Mouse (Mus musculus): ENCODE results near the gene Dse. TPM values are rescaled to one million over a fixed set of nuclear protein-coding genes. Genes with fewer than 3 reads are reported as not detected.

The Dse gene
- polyA plus RNA-seq, 1 experiment from 2014 or later, result 8.3 TPM

DNA sequence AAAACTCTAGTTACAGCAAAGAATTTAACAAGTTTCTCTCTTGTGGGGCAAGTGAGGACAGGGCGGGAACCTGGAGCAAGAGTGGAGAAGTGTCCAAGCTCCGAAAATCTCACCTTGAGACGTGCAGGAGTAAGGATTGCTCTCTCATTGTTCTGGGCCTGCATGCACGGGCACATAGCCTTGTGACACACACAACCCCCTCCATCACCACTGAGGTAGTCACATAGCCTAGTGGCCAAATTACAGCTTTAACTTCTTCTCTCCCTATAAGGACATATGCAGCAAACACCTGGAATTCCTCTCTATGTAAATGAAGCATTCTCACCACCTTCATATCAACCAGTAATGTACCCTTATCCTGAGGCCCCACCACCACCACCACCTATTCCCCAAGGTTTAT is 22.0 kb upstream of the Dse start:
- no peaks in the 10 kb centered on the region for H3K27me3 ChIP-seq (ENCODE audit: control insufficient read depth, insufficient read depth, low read length)
- H3K36me3 ChIP-seq (ENCODE audit: control insufficient read depth, insufficient read depth, low read length), result no peaks in the 10 kb centered on the region
- DNase-seq (ENCODE audit: low spot score), result no peak
- no peak for ATAC-seq (ENCODE audit: low FRiP score, low TSS enrichment)
- no peaks in the 10 kb centered on the region for H3K9me3 ChIP-seq (ENCODE audit: control insufficient read depth, low read length)
- WGBS, result 69% methylated on average over 4 of the region's 4 CpGs
- no peak overlapping the region for H3K9ac ChIP-seq (ENCODE audit: low read length)
- H3K4me2 ChIP-seq (replicated peaks; ENCODE audit: low read depth), result no peak overlapping the region
- H3K27ac ChIP-seq (replicated peaks), result no peak overlapping the region
- H3K4me1 ChIP-seq (replicated peaks; ENCODE audit: control insufficient read depth, insufficient read depth), result no peaks in the 10 kb centered on the region
- no peak overlapping the region for H3K4me3 ChIP-seq (ENCODE audit: low read depth, low read length)
- TF ChIP-seq EP300 (optimal IDR thresholded peaks at IDR 0.05), result no peak
- no peak for TF ChIP-seq CTCF (IDR thresholded peaks at IDR 0.05; ENCODE audit: low read depth)

DNA sequence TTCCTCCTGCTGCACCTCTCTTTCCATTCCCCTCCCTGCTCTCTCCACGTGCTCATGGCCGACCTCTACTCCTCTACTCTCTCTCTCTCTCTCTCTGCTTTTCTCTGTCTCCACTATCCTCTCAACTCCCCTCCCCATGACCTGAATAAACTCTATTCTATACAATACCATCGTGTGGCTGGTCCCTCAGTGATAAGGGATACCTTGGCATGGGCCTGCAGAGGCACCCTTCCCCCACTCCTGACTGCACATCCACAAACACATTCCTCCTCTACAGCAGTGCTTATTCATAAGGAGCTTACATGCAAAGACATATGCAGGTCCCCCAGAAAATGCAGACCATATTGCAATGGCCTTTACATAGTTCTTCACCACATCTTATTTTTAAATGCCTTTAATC is 16.1 kb upstream of the Dse start:
- no peaks in the 10 kb centered on the region for H3K36me3 ChIP-seq (ENCODE audit: control insufficient read depth, insufficient read depth, low read length)
- no peak overlapping the region for H3K4me3 ChIP-seq (ENCODE audit: low read depth, low read length)
- 46% methylated on average over 3 of the region's 3 CpGs for WGBS
- TF ChIP-seq EP300 (optimal IDR thresholded peaks at IDR 0.05) (no peak), CTCF (IDR thresholded peaks at IDR 0.05; ENCODE audit: low read depth) (no peak)
- no peaks in the 10 kb centered on the region for H3K9me3 ChIP-seq (ENCODE audit: control insufficient read depth, low read length)
- no peaks in the 10 kb centered on the region for H3K27me3 ChIP-seq (ENCODE audit: control insufficient read depth, insufficient read depth, low read length)
- no peak overlapping the region for H3K9ac ChIP-seq (ENCODE audit: low read length)
- DNase-seq (ENCODE audit: low spot score) (no peak), ATAC-seq (ENCODE audit: low FRiP score, low TSS enrichment) (no peak)
- no peak overlapping the region for H3K4me2 ChIP-seq (replicated peaks; ENCODE audit: low read depth)
- H3K4me1 ChIP-seq (replicated peaks; ENCODE audit: control insufficient read depth, insufficient read depth), result no peaks in the 10 kb centered on the region
- H3K27ac ChIP-seq (replicated peaks), result no peak overlapping the region

DNA sequence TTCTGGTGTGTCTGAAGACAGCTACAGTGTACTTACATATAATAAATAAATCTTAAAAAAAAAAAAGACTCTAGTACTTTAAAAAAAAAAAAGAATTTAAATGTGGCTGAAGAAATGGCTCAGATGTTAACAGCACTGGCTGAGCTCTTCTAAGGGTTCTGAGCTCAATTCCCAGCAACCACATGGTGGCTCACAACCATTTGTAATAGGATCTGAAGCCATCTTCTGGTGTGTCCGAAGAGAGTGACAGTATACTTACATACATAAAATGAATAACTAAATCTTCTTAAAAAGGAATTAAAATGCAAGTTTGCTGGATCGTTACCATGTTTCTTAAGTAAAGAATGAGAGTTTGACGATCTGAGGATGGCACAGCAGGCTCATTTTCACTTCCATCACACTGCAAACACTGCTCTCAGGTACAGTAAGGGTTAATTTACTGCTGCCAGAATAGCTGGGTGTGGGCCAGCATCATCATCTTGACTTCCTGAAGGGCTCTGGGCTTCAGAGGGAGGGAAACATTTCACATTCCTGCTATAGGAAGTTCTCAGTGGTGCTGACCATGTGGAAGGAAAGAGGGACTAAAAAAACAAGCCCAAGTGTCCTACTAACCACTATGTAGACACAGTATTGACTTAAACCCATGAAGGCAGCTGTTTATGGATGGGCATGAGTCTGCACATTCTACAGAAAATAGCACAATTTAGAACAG is 14.6 kb upstream of the Dse start:
- no peaks in the 10 kb centered on the region for H3K4me1 ChIP-seq (replicated peaks; ENCODE audit: control insufficient read depth, insufficient read depth)
- H3K36me3 ChIP-seq (ENCODE audit: control insufficient read depth, insufficient read depth, low read length), result no peaks in the 10 kb centered on the region
- TF ChIP-seq EP300 (optimal IDR thresholded peaks at IDR 0.05) (no peak), CTCF (IDR thresholded peaks at IDR 0.05; ENCODE audit: low read depth) (no peak)
- no peak overlapping the region for H3K27ac ChIP-seq (replicated peaks)
- H3K4me3 ChIP-seq (ENCODE audit: low read depth, low read length), result no peak overlapping the region
- H3K9me3 ChIP-seq (ENCODE audit: control insufficient read depth, low read length), result no peaks in the 10 kb centered on the region
- no peak overlapping the region for H3K4me2 ChIP-seq (replicated peaks; ENCODE audit: low read depth)
- 51% methylated on average over 3 of the region's 3 CpGs for WGBS
- DNase-seq (ENCODE audit: low spot score) (no peak), ATAC-seq (ENCODE audit: low FRiP score, low TSS enrichment) (no peak)
- H3K27me3 ChIP-seq (ENCODE audit: control insufficient read depth, insufficient read depth, low read length), result no peaks in the 10 kb centered on the region
- no peak overlapping the region for H3K9ac ChIP-seq (ENCODE audit: low read length)

DNA sequence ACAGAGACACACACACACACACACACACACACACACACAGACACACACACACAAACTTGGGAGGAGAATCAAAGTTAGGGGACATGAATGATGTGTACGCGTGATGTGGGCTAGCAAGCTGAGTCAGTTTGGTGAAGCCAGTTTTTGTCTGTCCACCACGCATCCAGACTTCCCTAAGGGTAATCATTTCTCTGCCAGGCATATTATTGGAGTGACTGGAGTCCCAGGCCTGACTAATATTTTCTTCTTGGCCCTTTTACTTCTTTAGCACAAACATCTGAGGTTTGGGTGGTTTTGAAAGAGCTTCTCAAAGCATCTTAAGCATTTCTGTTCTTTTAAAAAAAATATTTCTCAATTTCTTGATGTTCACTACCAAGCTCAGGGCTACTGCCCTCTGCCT is 10.7 kb upstream of the Dse start:
- Histone ChIP-seq H3K4me3 (ENCODE audit: low read depth, low read length) (no peak overlapping the region), H3K27me3 (ENCODE audit: control insufficient read depth, insufficient read depth, low read length) (no peaks in the 10 kb centered on the region), H3K4me2 (replicated peaks; ENCODE audit: low read depth) (no peak overlapping the region), H3K9me3 (ENCODE audit: control insufficient read depth, low read length) (no peaks in the 10 kb centered on the region), H3K9ac (ENCODE audit: low read length) (no peak overlapping the region), H3K27ac (replicated peaks) (no peak overlapping the region), H3K36me3 (ENCODE audit: control insufficient read depth, insufficient read depth, low read length) (no peaks in the 10 kb centered on the region), H3K4me1 (replicated peaks; ENCODE audit: control insufficient read depth, insufficient read depth) (no peaks in the 10 kb centered on the region)
- DNase-seq (ENCODE audit: low spot score), result no peak
- TF ChIP-seq CTCF (IDR thresholded peaks at IDR 0.05; ENCODE audit: low read depth) (no peak), EP300 (optimal IDR thresholded peaks at IDR 0.05) (no peak)
- no peak for ATAC-seq (ENCODE audit: low FRiP score, low TSS enrichment)
- WGBS, result 83% methylated on average over 3 of the region's 3 CpGs

DNA sequence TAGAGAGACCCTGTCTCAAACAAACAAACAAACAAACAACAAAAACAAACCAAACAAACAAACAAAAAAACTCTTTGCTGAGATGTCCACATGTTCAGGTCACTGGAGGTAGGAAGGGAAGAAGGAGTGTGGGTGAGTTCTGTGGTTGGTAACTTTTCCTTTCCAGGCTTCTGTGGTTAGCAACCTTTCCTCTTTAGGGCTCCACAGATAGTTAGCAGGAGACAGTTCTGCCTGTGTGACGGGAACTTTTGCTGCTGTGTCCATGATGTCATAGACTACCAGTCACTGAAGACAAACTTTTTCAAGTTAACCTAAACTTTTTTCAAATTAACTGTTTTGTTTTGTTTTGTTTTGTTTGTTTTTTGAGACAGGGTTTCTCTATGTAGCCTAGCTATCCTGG is 8.2 kb upstream of the Dse start:
- Histone ChIP-seq H3K4me3 (ENCODE audit: low read depth, low read length) (no peak overlapping the region), H3K27me3 (ENCODE audit: control insufficient read depth, insufficient read depth, low read length) (no peaks in the 10 kb centered on the region), H3K27ac (replicated peaks) (no peak overlapping the region), H3K9ac (ENCODE audit: low read length) (no peak overlapping the region), H3K4me2 (replicated peaks; ENCODE audit: low read depth) (no peak overlapping the region), H3K36me3 (ENCODE audit: control insufficient read depth, insufficient read depth, low read length) (no peaks in the 10 kb centered on the region), H3K4me1 (replicated peaks; ENCODE audit: control insufficient read depth, insufficient read depth) (no peaks in the 10 kb centered on the region), H3K9me3 (ENCODE audit: control insufficient read depth, low read length) (no peaks in the 10 kb centered on the region)
- no peak for TF ChIP-seq CTCF (IDR thresholded peaks at IDR 0.05; ENCODE audit: low read depth)
- no peak for TF ChIP-seq EP300 (optimal IDR thresholded peaks at IDR 0.05)
- WGBS, result 75% methylated on average over 1 of the region's 1 CpGs
- no peak for DNase-seq (ENCODE audit: low spot score)
- ATAC-seq (ENCODE audit: low FRiP score, low TSS enrichment), result no peak

DNA sequence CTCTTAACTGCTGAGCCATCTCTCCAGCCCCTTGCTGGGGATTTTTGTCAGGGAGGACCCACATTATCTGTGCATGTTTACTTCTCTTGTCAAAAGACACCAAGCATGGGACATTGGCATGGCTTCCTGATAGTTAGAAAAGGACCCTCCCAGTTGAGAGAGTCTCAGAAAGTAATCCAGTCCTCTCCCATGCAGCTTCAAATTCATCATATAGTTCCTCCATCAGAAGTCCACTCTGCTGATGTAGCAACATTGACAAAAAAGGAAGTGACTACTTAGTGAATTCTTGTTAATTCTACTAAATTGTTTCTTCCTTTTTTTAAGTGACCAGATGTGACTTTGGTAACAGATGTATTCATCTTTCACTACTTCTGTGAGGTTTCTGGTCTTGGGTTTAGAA is 2.4 kb upstream of the Dse start:
- Histone ChIP-seq H3K4me1 (replicated peaks; ENCODE audit: control insufficient read depth, insufficient read depth) (no peaks in the 10 kb centered on the region), H3K4me2 (replicated peaks; ENCODE audit: low read depth) (no peak overlapping the region), H3K36me3 (ENCODE audit: control insufficient read depth, insufficient read depth, low read length) (no peaks in the 10 kb centered on the region), H3K9ac (ENCODE audit: low read length) (no peak overlapping the region), H3K27me3 (ENCODE audit: control insufficient read depth, insufficient read depth, low read length) (no peaks in the 10 kb centered on the region), H3K4me3 (ENCODE audit: low read depth, low read length) (no peak overlapping the region), H3K9me3 (ENCODE audit: control insufficient read depth, low read length) (no peaks in the 10 kb centered on the region), H3K27ac (replicated peaks) (no peak overlapping the region)
- ATAC-seq (ENCODE audit: low FRiP score, low TSS enrichment) (no peak), DNase-seq (ENCODE audit: low spot score) (no peak)
- TF ChIP-seq CTCF (IDR thresholded peaks at IDR 0.05; ENCODE audit: low read depth) (no peak), EP300 (optimal IDR thresholded peaks at IDR 0.05) (no peak)
